Mouse (Mus musculus) central nervous system, embryonic 18 days (tissue): Measurements from ENCODE around the gene Gm21677. TPM values are rescaled to one million over a fixed set of nuclear protein-coding genes. Genes with fewer than 3 reads are reported as not detected.

Source experiments
- polyA plus RNA-seq: library from polyadenylated mRNA; depleted of rRNA; stranded (reverse); fragments of >200 nt; gene quantifications from 2 replicates; pipeline ENCODE4 v1.2.3, GENCODE M21; 2012; rRNA removed

Gm21677 gene
- polyA plus RNA-seq: not detected in 2 replicates

GRCm38 (mm10) chrY:3306349-3306748, at the start of gene Gm21677:
Gene Gm21677, minus strand, starts transcription at chrY:3306449.

GRCm38 (mm10) chrY:3345229-3345628, 39.0 kb upstream of the Gm21677 start, which contains the start of gene Gm21693:
Gene Gm21693, minus strand, starts transcription at chrY:3345329.

Other genes with a start within 250 kb of the Gm21677 start
- gene Gm21693, start 38.9 kb upstream of the Gm21677 start, polyA plus RNA-seq: not detected in 2 replicates
- gene Gm21704, start 103.7 kb upstream of the Gm21677 start, polyA plus RNA-seq: not detected in 2 replicates
- gene Gm21708, start 103.7 kb upstream of the Gm21677 start, polyA plus RNA-seq: not detected in 2 replicates